Mouse (Mus musculus): ENCODE measurements at regions not wholly inside any gene's neighbourhood (a gene's known extent, or its start where the extent isn't known, plus 50 kb on each side); places are given as distances from the start of the nearest gene placed in this dataset.

- intact Hi-C loops (cut with DNase I): no loop called here
These were observed 243.8 kb upstream of the Il12b start for GRCm38 (mm10) chr11:44156081-44156480.

- intact Hi-C loops (cut with DNase I): no loop called here
These were observed 243.1 kb upstream of the Il12b start for GRCm38 (mm10) chr11:44156490-44157345.

- intact Hi-C loops (cut with DNase I): no loop called here
These were observed 241.6 kb upstream of the Il12b start for GRCm38 (mm10) chr11:44158236-44158635.

GRCm38 (mm10) chr11:44161734-44162418 lies 238.0 kb upstream of the Il12b start:
- intact Hi-C loops (cut with DNase I): no loop called here

GRCm38 (mm10) chr11:44163049-44163448 lies 236.8 kb upstream of the Il12b start:
- intact Hi-C loops (cut with DNase I): no loop called here

GRCm38 (mm10) chr11:44163748-44164147 lies 236.1 kb upstream of the Il12b start:
- intact Hi-C loops (cut with DNase I): no loop called here

GRCm38 (mm10) chr11:44164186-44164585 lies 235.7 kb upstream of the Il12b start:
- intact Hi-C loops (cut with DNase I): no loop called here

GRCm38 (mm10) chr11:44167724-44168500 lies 232.0 kb upstream of the Il12b start:
- intact Hi-C loops (cut with DNase I): no loop called here

- intact Hi-C loops (cut with DNase I): no loop called here
These were observed 227.4 kb upstream of the Il12b start for GRCm38 (mm10) chr11:44172478-44172877.

GRCm38 (mm10) chr11:44173196-44173595 lies 226.7 kb upstream of the Il12b start:
- intact Hi-C loops (cut with DNase I): no loop called here

GRCm38 (mm10) chr11:44174548-44174947 lies 225.3 kb upstream of the Il12b start:
- intact Hi-C loops (cut with DNase I): no loop called here

GRCm38 (mm10) chr11:44179711-44180110 lies 220.2 kb upstream of the Il12b start:
- intact Hi-C loops (cut with DNase I): no loop called here

- intact Hi-C loops (cut with DNase I): no loop called here
These were observed 216.0 kb upstream of the Il12b start for GRCm38 (mm10) chr11:44183823-44184222.

- intact Hi-C loops (cut with DNase I): no loop called here
These were observed 214.5 kb upstream of the Il12b start for GRCm38 (mm10) chr11:44185218-44185890.

- intact Hi-C loops (cut with DNase I): no loop called here
These were observed 211.7 kb upstream of the Il12b start for GRCm38 (mm10) chr11:44188202-44188601.

- intact Hi-C loops (cut with DNase I): no loop called here
These were observed 206.1 kb upstream of the Il12b start for GRCm38 (mm10) chr11:44193806-44194205.

GRCm38 (mm10) chr11:44202716-44203115 lies 197.1 kb upstream of the Il12b start:
- intact Hi-C loops (cut with DNase I): loop anchor here (10.0 kb wide), 1 partner anchor 108 kb away; no protein-coding TSS in a partner anchor

- intact Hi-C loops (cut with DNase I): loop anchor here (10.0 kb wide), 1 partner anchor 110 kb away; no protein-coding TSS in a partner anchor
These were observed 195.5 kb upstream of the Il12b start for GRCm38 (mm10) chr11:44204384-44204783.

GRCm38 (mm10) chr11:44206866-44207265 lies 193.0 kb upstream of the Il12b start:
- intact Hi-C loops (cut with DNase I): loop anchor here (10.0 kb wide), 1 partner anchor 112 kb away; no protein-coding TSS in a partner anchor

- intact Hi-C loops (cut with DNase I): loop anchor here (5.0 to 10.0 kb wide), 3 partner anchors 113 to 430 kb away; no protein-coding TSS in a partner anchor
These were observed 187.9 kb upstream of the Il12b start for GRCm38 (mm10) chr11:44211871-44212441.
